Mouse (Mus musculus) embryonic facial prominence, embryonic 14.5 days (tissue): Measurements from ENCODE around the gene Enox1. TPM values are rescaled to one million over a fixed set of nuclear protein-coding genes. Genes with fewer than 3 reads are reported as not detected.

Experiments used
- ATAC-seq: fragments of 200-750 bp; cut with Nextera tagmentation; 2 replicates; pipeline ENCODE4 v1.8.0; 2017; ENCODE audit warnings: low read depth, moderate number of reproducible peaks, moderate TSS enrichment
- DNase-seq: peaks from one replicate; pipeline ENCODE4 v3.0.0-alpha.2; 2015; ENCODE audit warnings: low spot score
- H3K27ac ChIP-seq: fragments of 300-500 bp; sonication (generic); replicated peaks from 2 replicates; pipeline ENCODE4 v1.5.1; 2014; ENCODE audit warnings: low read depth, mild to moderate bottlenecking, low read length, moderate library complexity
- H3K27me3 ChIP-seq: fragments of 300-500 bp; sonication (generic); replicated peaks from 2 replicates; pipeline ENCODE4 v1.6.1; 2014; ENCODE audit warnings: low read length; ENCODE audit not compliant: control insufficient read depth, insufficient read depth
- H3K36me3 ChIP-seq: fragments of 300-500 bp; sonication (generic); 2 replicates; pipeline ENCODE4 v1.6.1; 2014; ENCODE audit warnings: low read length, mixed read lengths; ENCODE audit not compliant: control insufficient read depth, insufficient read depth
- H3K4me1 ChIP-seq: fragments of 300-500 bp; sonication (generic); 2 replicates; pipeline ENCODE4 v1.6.1; 2014; ENCODE audit warnings: antibody characterized with exemption, low read length; ENCODE audit not compliant: control insufficient read depth, insufficient read depth
- H3K4me2 ChIP-seq: fragments of 300-500 bp; sonication (generic); 2 replicates; pipeline ENCODE4 v1.6.1; 2014; ENCODE audit warnings: low read depth, mild to moderate bottlenecking, low read length, moderate library complexity, mixed read lengths
- H3K4me3 ChIP-seq: fragments of 300-500 bp; sonication (generic); 2 replicates; pipeline ENCODE4 v1.5.1; 2014; ENCODE audit warnings: low read depth, mild to moderate bottlenecking, low read length
- H3K9ac ChIP-seq: fragments of 300-500 bp; sonication (generic); 2 replicates; pipeline ENCODE4 v1.6.1; 2014; ENCODE audit warnings: low read depth, mild to moderate bottlenecking, low read length, moderate library complexity, mixed read lengths
- H3K9me3 ChIP-seq: fragments of 300-500 bp; sonication (generic); 2 replicates; pipeline ENCODE4 v1.6.1; 2016; ENCODE audit warnings: low read length; ENCODE audit not compliant: control insufficient read depth
- WGBS: fragments of 180-500 bp; shearing (Covaris S2); extraction: QIAGEN DNeasy Blood & Tissue Kit; methylation state at CpG from one replicate; pipeline ENCODE4 v1.1.7; 2014; 5-methylcytosine and 5-hydroxymethylcytosine counted together
- polyA plus RNA-seq: library from polyadenylated mRNA; unstranded; fragments of >200 nt; fragmentation: Nextera tagmentation; extraction: Ambion mirVana; gene quantifications from 2 replicates; pipeline ENCODE4 v1.2.1, GENCODE M21; 2014

The Enox1 gene
- polyA plus RNA-seq, 1 experiment from 2014 or later: 14.1 TPM

- ATAC-seq (no peak), DNase-seq (no peak)
- H3K36me3 ChIP-seq: no peaks in the 10 kb centered on the region
- no peak overlapping the region for H3K9ac ChIP-seq
- no peaks in the 10 kb centered on the region for H3K4me1 ChIP-seq
- H3K27me3 ChIP-seq: no peaks in the 10 kb centered on the region
- H3K9me3 ChIP-seq: no peaks in the 10 kb centered on the region
- H3K27ac ChIP-seq: no peak overlapping the region
- H3K4me3 ChIP-seq: no peak overlapping the region
- no peak overlapping the region for H3K4me2 ChIP-seq
- 85% methylated on average over 7 of the region's 7 CpGs for WGBS
These were observed 401.0 kb downstream of the Enox1 start for GRCm38 (mm10) chr14:77557446-77558070.

GRCm38 (mm10) chr14:77558910-77559309 lies 402.3 kb downstream of the Enox1 start:
- Histone ChIP-seq H3K4me2 (no peak overlapping the region), H3K27me3 (no peaks in the 10 kb centered on the region), H3K9ac (no peak overlapping the region), H3K36me3 (no peaks in the 10 kb centered on the region), H3K4me3 (no peak overlapping the region), H3K9me3 (no peaks in the 10 kb centered on the region), H3K27ac (no peak overlapping the region), H3K4me1 (no peaks in the 10 kb centered on the region)
- 97% methylated on average over 3 of the region's 3 CpGs for WGBS
- DNase-seq (no peak), ATAC-seq (no peak)

- Histone ChIP-seq H3K9ac (no peak overlapping the region), H3K4me1 (no peaks in the 10 kb centered on the region), H3K9me3 (no peaks in the 10 kb centered on the region), H3K4me3 (no peak overlapping the region), H3K36me3 (no peaks in the 10 kb centered on the region), H3K27ac (no peak overlapping the region), H3K27me3 (no peaks in the 10 kb centered on the region), H3K4me2 (no peak overlapping the region)
- no peak for DNase-seq
- WGBS: 65% methylated on average over 5 of the region's 5 CpGs
- ATAC-seq: no peak
These were observed 403.2 kb downstream of the Enox1 start for GRCm38 (mm10) chr14:77559792-77560191.

- H3K9me3 ChIP-seq: no peaks in the 10 kb centered on the region
- H3K4me3 ChIP-seq: no peak overlapping the region
- H3K4me1 ChIP-seq: no peaks in the 10 kb centered on the region
- H3K9ac ChIP-seq: no peak overlapping the region
- ATAC-seq (peak; percentile 47; the same call in 1 of the 2 replicates), DNase-seq (peak; percentile 61)
- no peaks in the 10 kb centered on the region for H3K27me3 ChIP-seq
- WGBS: 59% methylated on average over 6 of the region's 6 CpGs
- H3K27ac ChIP-seq: no peak overlapping the region
- H3K36me3 ChIP-seq: no peaks in the 10 kb centered on the region
- H3K4me2 ChIP-seq: no peak overlapping the region
These were observed 405.4 kb downstream of the Enox1 start for GRCm38 (mm10) chr14:77561808-77562583.

- Histone ChIP-seq H3K36me3 (no peaks in the 10 kb centered on the region), H3K27ac (no peak overlapping the region), H3K4me1 (no peaks in the 10 kb centered on the region), H3K9me3 (no peaks in the 10 kb centered on the region), H3K9ac (no peak overlapping the region), H3K4me2 (no peak overlapping the region), H3K27me3 (no peaks in the 10 kb centered on the region), H3K4me3 (no peak overlapping the region)
- DNase-seq (no peak), ATAC-seq (no peak)
- 75% methylated on average over 5 of the region's 5 CpGs for WGBS
These were observed 407.4 kb downstream of the Enox1 start for GRCm38 (mm10) chr14:77563922-77564321.

GRCm38 (mm10) chr14:77567120-77567519 lies 410.6 kb downstream of the Enox1 start:
- Histone ChIP-seq H3K27ac (no peak overlapping the region), H3K4me1 (no peaks in the 10 kb centered on the region), H3K4me2 (no peak overlapping the region), H3K9ac (no peak overlapping the region), H3K4me3 (no peak overlapping the region), H3K27me3 (no peaks in the 10 kb centered on the region), H3K36me3 (no peaks in the 10 kb centered on the region), H3K9me3 (no peaks in the 10 kb centered on the region)
- ATAC-seq (no peak), DNase-seq (no peak)
- WGBS: 92% methylated on average over 2 of the region's 2 CpGs

- 12% methylated on average over 3 of the region's 3 CpGs for WGBS
- ATAC-seq: peak; percentile 84
- no peak overlapping the region for H3K4me3 ChIP-seq
- H3K9ac ChIP-seq: no peak overlapping the region
- peaks cover 6% of the 10 kb centered on the region; the same call in 1 of the 2 replicates for H3K4me1 ChIP-seq
- peak; percentile 91 for DNase-seq
- H3K27me3 ChIP-seq: no peaks in the 10 kb centered on the region
- no peak overlapping the region for H3K4me2 ChIP-seq
- H3K36me3 ChIP-seq: no peaks in the 10 kb centered on the region
- H3K27ac ChIP-seq: peak overlapping the region; percentile 81
- 0 out of 2 replicates have a peak, but pooled peaks cover 3% of the 10 kb centered on the region for H3K9me3 ChIP-seq
These were observed 417.9 kb downstream of the Enox1 start for GRCm38 (mm10) chr14:77574436-77574835.

- no peak overlapping the region for H3K27ac ChIP-seq
- 0 out of 2 replicates have a peak, but pooled peaks cover 3% of the 10 kb centered on the region for H3K9me3 ChIP-seq
- H3K9ac ChIP-seq: no peak overlapping the region
- peaks cover 17% of the 10 kb centered on the region for H3K4me1 ChIP-seq
- H3K4me2 ChIP-seq: no peak overlapping the region
- ATAC-seq (no peak), DNase-seq (no peak)
- no peaks in the 10 kb centered on the region for H3K27me3 ChIP-seq
- no peaks in the 10 kb centered on the region for H3K36me3 ChIP-seq
- H3K4me3 ChIP-seq: no peak overlapping the region
- WGBS: 68% methylated on average over 5 of the region's 5 CpGs
These were observed 419.8 kb downstream of the Enox1 start for GRCm38 (mm10) chr14:77576411-77576810.
